Mouse (Mus musculus) liver, postnatal 0 days (tissue): Measurements from ENCODE around the gene Fhad1.
A peak's percentile ranks its signal among the peaks of the same experiment; 100 is the strongest.

Experiments
- CTCF ChIP-seq: sonication (generic); IDR thresholded peaks from 2 replicates; pipeline ENCODE4 v1.5.1; 2016; ENCODE audit warnings: antibody characterized with exemption, low read depth
- EP300 ChIP-seq: IDR thresholded peaks from 2 replicates; pipeline ENCODE4 v1.6.1; 2016; ENCODE audit warnings: antibody characterized with exemption, low read depth, mild to moderate bottlenecking

DNA sequence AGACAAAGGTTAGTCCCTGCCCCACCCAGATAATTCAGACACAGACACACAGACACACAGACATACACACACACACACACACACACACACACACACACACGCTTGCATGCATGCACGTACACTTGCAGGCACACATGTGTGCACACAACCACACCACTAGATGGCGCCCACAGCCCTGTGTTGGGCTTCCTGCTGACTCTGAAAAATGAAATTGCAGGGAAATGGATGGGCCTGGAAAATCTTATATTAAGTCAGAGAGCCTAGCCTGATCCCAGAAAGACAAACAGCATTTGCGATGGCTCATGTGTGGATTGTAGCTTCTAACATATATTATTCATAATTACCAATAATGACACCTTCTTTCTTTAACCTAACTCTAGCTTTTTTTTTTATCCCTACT, 38.7 kb downstream of the Fhad1 start:
- TF ChIP-seq CTCF: peak; percentile 82
- TF ChIP-seq EP300: no peak
